Mouse (Mus musculus) midbrain, embryonic 15.5 days (tissue): ENCODE results near the gene Cnbd2. TPM values are rescaled to one million over a fixed set of nuclear protein-coding genes. Genes with fewer than 3 reads are reported as not detected.
"Not testable (repeated sequence)": the region's sequence is repeated elsewhere in the genome, so short reads cannot be mapped to it uniquely, and the experiment has no call there.

Source experiments
- ATAC-seq: fragments of 200-750 bp; cut with Nextera tagmentation; replicated peaks from 2 replicates; pipeline ENCODE4 v1.8.0; 2017; ENCODE audit warnings: moderate TSS enrichment
- H3K27ac ChIP-seq: fragments of 300-500 bp; sonication (generic); 2 replicates; pipeline ENCODE4 v1.5.1; 2015; ENCODE audit warnings: mild to moderate bottlenecking, inconsistent platforms
- H3K27me3 ChIP-seq: fragments of 300-500 bp; sonication (generic); replicated peaks from 2 replicates; pipeline ENCODE4 v1.6.1; 2015; ENCODE audit warnings: inconsistent platforms
- H3K36me3 ChIP-seq: fragments of 300-500 bp; sonication (generic); replicated peaks from 2 replicates; pipeline ENCODE4 v1.6.1; 2015; ENCODE audit warnings: inconsistent platforms
- H3K4me1 ChIP-seq: fragments of 300-500 bp; sonication (generic); 2 replicates; pipeline ENCODE4 v1.6.1; 2015; ENCODE audit warnings: inconsistent platforms
- H3K4me2 ChIP-seq: fragments of 300-500 bp; sonication (generic); 2 replicates; pipeline ENCODE4 v1.6.1; 2015; ENCODE audit warnings: inconsistent platforms, mild to moderate bottlenecking, moderate library complexity
- H3K4me3 ChIP-seq: fragments of 300-500 bp; sonication (generic); 2 replicates; pipeline ENCODE4 v1.5.1; 2015; ENCODE audit warnings: mild to moderate bottlenecking, inconsistent platforms
- H3K9ac ChIP-seq: fragments of 300-500 bp; sonication (generic); 2 replicates; pipeline ENCODE4 v1.6.1; 2015; ENCODE audit warnings: mild to moderate bottlenecking, inconsistent platforms
- H3K9me3 ChIP-seq: fragments of 300-500 bp; sonication (generic); 2 replicates; pipeline ENCODE4 v1.6.1; 2016; ENCODE audit warnings: inconsistent platforms
- WGBS: fragments of 180-500 bp; shearing (Covaris S2); methylation state at CpG from one replicate; pipeline ENCODE4 v1.1.7; 2015; ENCODE audit warnings: mixed read lengths; 5-methylcytosine and 5-hydroxymethylcytosine counted together
- polyA plus RNA-seq: library from polyadenylated mRNA; unstranded; fragments of >200 nt; fragmentation: Nextera tagmentation; extraction: Ambion mirVana; gene quantifications from 2 replicates; pipeline ENCODE4 v1.2.1, GENCODE M21; 2015

Gene Cnbd2
- polyA plus RNA-seq, 1 experiment from 2014 or later: 8.0 TPM

DNA sequence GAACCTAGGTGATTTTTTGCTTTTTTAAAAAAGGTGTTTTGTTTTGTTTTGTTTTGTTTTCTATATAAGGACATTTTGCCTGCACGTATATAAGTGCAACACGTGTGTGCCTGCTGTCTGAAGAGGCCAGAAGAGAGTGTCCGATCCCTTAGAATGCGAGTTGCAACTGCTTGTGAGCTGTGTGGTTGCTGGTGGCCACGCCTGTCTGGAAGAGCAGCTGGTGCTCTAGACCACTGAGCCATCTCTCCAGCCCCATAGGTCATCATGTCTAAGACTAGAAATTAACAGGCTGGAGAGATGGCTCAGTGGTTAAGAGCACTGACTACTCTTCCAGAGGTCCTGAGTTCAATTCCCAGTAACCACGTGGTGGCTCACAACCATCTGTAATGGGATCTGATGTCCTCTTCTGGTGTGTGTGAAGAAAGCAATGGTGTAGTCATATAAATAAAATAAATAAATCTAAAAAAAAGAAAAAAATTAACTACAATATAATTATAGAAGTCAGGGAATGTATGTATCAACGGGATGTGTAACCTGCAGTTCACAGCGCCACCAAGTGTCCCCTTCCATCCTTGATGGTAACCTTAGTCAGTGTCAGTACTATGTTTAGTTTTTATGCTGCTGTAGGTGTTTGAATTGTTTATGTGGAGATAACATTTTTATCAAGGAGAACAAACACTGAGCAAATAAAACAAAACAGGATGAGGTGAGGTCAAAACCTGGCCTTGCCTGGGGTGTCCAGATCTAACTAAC, 40.5 kb downstream of the Cnbd2 start:
- H3K9me3 ChIP-seq: no peaks in the 10 kb centered on the region
- no peaks in the 10 kb centered on the region for H3K36me3 ChIP-seq
- H3K4me2 ChIP-seq: no peak overlapping the region
- ATAC-seq: no peak
- H3K4me1 ChIP-seq: 0 out of 2 replicates have a peak, but pooled peaks cover 8% of the 10 kb centered on the region
- WGBS: 84% methylated on average over 8 of the region's 8 CpGs
- H3K9ac ChIP-seq: no peak overlapping the region
- peak overlapping the region; percentile 38; the same call in 1 of the 2 replicates for H3K27ac ChIP-seq
- no peak overlapping the region for H3K4me3 ChIP-seq
- H3K27me3 ChIP-seq: no peaks in the 10 kb centered on the region

DNA sequence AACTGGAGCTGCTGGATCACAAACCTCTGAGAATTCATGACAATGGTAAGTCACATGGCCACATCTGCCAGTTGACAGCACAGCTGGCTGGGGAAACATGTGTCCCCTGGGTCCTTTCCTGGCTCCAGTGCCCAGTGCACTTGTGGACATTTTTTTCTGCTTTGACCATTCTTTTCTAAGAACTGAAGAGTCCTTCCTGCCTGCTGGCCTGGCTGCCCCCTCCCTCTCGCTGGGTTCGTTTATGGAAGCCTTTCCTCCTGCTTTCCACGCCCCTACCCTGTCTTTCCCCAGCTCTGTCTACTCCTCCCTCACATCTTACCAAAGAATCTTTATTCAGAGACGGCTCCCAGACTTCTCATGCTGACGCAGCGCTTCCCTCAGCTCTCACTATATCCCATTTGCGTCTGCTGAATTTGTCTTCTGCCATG, 41.2 kb downstream of the Cnbd2 start:
- peak overlapping the region; percentile 38; the same call in 1 of the 2 replicates for H3K27ac ChIP-seq
- H3K4me2 ChIP-seq: no peak overlapping the region
- no peak overlapping the region for H3K4me3 ChIP-seq
- 0 out of 2 replicates have a peak, but pooled peaks cover 8% of the 10 kb centered on the region for H3K4me1 ChIP-seq
- H3K9ac ChIP-seq: no peak overlapping the region
- ATAC-seq: no peak
- H3K27me3 ChIP-seq: no peaks in the 10 kb centered on the region
- no peaks in the 10 kb centered on the region for H3K9me3 ChIP-seq
- no peaks in the 10 kb centered on the region for H3K36me3 ChIP-seq
- WGBS: 54% methylated on average over 7 of the region's 7 CpGs

DNA sequence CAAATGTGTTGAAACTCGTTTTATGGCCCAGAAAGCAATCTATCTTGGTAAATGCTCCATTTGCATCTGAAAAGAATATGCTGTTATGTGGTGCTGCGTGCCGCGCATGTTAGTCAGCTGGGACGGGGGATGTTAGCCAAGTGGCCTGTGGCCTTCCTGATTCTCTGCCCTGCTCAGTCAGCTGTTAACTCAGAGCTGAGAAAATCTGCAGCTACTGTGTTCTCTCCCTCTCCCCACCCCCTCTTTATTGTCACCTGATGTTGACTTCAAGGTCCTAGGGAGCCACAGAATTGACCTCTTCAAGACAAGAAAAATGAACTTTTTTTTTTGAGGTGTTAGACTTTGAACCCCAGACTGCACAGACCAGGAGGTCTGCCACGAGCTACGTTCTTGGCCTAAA, 43.9 kb downstream of the Cnbd2 start:
- Histone ChIP-seq H3K27me3 (no peaks in the 10 kb centered on the region), H3K36me3 (no peaks in the 10 kb centered on the region), H3K27ac (0 out of 2 replicates have a peak overlapping the region, but pooled peaks have one; percentile 34), H3K4me1 (0 out of 2 replicates have a peak, but pooled peaks cover 8% of the 10 kb centered on the region), H3K9ac (no peak overlapping the region), H3K4me2 (no peak overlapping the region), H3K9me3 (no peaks in the 10 kb centered on the region), H3K4me3 (no peak overlapping the region)
- ATAC-seq: no peak
- WGBS: 43% methylated on average over 7 of the region's 7 CpGs

DNA sequence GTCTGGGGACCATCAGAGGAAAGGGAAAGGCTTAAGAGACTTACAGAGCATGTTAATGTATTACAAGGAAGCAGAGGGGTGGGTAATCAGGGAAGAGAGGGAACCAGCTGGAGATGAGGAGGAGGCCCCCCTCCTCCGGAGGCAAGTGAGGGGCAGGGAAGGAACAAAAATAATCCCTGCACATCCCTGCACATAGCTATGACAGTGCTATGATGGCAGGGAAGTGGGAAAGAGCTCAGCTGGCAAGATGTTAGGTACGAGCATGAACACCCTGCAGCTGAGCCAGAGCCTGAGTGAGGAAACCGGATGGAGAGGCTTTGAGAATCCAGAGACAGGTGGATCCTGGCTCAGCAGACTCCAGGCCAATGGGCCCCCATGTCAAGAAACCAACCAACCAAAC, 56.4 kb downstream of the Cnbd2 start:
- Histone ChIP-seq H3K9ac (no peak overlapping the region), H3K4me3 (no peak overlapping the region), H3K27me3 (0 out of 2 replicates have a peak, but pooled peaks cover 4% of the 10 kb centered on the region), H3K4me1 (no peaks in the 10 kb centered on the region), H3K4me2 (no peak overlapping the region), H3K9me3 (no peaks in the 10 kb centered on the region), H3K36me3 (no peaks in the 10 kb centered on the region), H3K27ac (no peak overlapping the region)
- ATAC-seq: no peak
- WGBS: 77% methylated on average over 3 of the region's 3 CpGs

DNA sequence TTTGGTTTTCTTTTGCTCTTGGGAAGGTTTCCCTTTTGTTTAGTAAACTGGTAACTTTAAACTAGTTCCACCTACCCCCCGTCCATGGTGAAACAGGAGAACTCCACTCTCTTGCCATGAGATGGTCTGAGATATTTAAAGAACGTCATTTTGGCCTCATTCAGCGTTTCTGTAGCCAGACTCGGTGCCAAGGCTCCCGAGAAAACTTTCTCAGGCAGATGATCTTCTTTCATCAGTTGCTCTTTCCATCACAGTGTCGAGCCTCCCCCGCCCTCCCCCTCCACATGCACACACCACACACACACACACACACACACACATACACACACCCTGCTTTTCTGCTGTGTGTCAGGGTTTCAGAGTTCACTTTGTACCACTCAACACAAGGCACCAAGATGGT, 58.8 kb downstream of the Cnbd2 start:
- ATAC-seq: no peak
- Histone ChIP-seq H3K9me3 (no peaks in the 10 kb centered on the region), H3K36me3 (no peaks in the 10 kb centered on the region), H3K9ac (no peak overlapping the region), H3K4me1 (no peaks in the 10 kb centered on the region), H3K27ac (no peak overlapping the region), H3K4me2 (no peak overlapping the region), H3K4me3 (no peak overlapping the region), H3K27me3 (no peaks in the 10 kb centered on the region)
- 78% methylated on average over 7 of the region's 7 CpGs for WGBS

DNA sequence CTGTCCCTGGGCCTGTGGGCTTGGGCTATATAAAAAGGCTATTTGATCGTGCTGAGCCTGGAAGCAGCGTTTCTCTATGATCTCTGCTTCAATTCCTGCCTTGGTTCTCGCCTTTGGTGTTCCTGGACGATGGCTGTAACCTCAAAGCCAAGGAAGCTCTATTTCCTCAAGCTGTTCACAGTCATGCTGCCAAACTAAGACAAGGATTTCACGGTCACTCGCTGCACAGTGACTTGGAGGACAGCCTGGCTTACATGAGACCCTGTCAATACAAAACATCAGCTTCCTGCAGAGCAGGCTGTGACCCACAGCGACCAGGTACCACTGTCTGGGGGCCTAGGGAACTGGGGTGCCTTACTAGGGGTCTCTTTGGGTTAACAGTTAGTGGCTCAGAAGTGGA, 64.9 kb downstream of the Cnbd2 start:
- Histone ChIP-seq H3K9me3 (no peaks in the 10 kb centered on the region), H3K36me3 (no peaks in the 10 kb centered on the region), H3K27me3 (no peaks in the 10 kb centered on the region), H3K9ac (no peak overlapping the region), H3K4me1 (no peaks in the 10 kb centered on the region), H3K4me3 (no peak overlapping the region), H3K27ac (no peak overlapping the region), H3K4me2 (no peak overlapping the region)
- ATAC-seq: no peak
- WGBS: 78% methylated on average over 7 of the region's 7 CpGs

DNA sequence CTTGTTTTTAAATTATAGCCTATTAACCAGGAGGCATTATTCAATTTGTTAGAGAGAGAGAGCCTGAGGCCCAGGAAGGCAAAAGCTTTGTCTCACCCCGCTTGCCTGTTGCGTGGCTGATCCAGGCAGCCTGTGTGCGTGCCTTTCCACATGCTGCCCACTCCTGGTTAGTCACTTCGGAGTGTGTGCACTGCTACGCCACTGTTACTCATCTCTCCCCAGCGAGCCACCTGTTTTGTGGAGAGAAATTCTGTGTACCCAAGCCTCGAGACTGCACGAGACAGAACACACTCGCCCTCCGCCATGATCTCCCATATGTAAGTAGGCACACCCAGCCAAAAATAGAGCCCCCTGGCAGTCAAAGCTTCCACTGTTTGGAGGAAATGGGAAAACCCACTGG, 67.8 kb downstream of the Cnbd2 start:
- H3K36me3 ChIP-seq: no peaks in the 10 kb centered on the region
- H3K4me1 ChIP-seq: no peaks in the 10 kb centered on the region
- H3K4me3 ChIP-seq: no peak overlapping the region
- H3K9ac ChIP-seq: no peak overlapping the region
- no peak overlapping the region for H3K27ac ChIP-seq
- WGBS: 93% methylated on average over 10 of the region's 10 CpGs
- ATAC-seq: no peak
- H3K9me3 ChIP-seq: no peaks in the 10 kb centered on the region; the same call in 1 of the 2 replicates
- H3K27me3 ChIP-seq: no peaks in the 10 kb centered on the region
- H3K4me2 ChIP-seq: no peak overlapping the region

DNA sequence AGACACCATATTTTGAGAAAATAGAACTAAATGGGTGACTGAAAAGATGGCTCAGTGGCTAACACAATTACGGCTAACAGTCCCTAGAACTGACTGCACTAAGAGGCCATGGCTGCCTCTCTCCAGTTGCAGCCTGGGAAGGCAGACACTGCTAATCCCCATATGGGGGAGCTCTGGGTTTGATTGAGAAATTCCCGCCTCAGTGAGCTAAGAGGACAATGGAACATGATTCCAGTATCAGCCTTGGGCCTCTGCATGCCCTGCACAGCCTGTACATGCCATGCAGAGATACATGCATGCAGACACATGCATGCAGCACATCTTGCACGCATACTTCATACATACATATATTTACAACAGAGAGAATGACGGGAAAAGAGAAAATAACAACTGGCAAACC, 69.3 kb downstream of the Cnbd2 start:
- Histone ChIP-seq H3K36me3 (no peaks in the 10 kb centered on the region), H3K27me3 (no peaks in the 10 kb centered on the region), H3K27ac (no peak overlapping the region), H3K4me2 (no peak overlapping the region), H3K4me3 (no peak overlapping the region), H3K9ac (no peak overlapping the region), H3K9me3 (no peaks in the 10 kb centered on the region; the same call in 1 of the 2 replicates), H3K4me1 (no peaks in the 10 kb centered on the region)
- 57% methylated on average over 4 of the region's 4 CpGs for WGBS
- ATAC-seq: no peak

DNA sequence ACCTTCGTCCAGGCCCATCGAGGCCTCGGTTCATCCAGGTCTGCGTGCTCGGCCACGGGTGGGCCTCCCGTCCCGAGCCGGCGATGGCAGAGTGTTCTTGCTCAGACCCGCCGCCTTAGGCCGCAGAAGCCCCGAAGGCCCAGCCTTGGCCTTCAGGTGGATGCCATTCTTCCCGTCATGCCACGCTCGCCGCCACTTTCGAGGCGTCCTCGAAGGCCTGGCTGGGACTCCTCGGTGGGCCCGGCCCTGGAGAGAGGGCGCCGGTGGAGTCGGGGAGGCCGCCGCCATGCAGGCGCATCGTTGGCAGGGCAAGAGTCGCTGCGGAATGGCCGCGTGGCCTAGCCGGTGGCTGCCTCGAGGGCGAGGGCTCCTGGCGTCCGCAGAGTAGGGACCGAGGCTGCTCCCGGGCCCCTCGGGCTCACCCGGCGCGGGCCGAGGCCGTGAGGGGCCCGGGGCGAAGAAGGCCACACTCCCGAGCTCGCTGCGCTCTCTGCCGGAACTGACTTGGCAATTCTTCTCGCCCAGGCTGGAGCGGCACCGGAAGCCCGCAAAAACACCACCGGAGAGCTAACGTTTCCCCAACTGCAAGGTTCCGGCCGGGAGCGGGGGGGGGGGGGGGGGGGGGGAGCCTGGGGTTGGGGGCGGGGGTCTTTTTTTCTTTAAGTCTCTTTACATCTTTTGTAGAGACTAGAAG, 80.5 kb downstream of the Cnbd2 start:
- 0% methylated on average over 1 of the region's 63 CpGs for WGBS
- peak overlapping the region; percentile 38 for H3K4me3 ChIP-seq
- H3K36me3 ChIP-seq, H3K9me3 ChIP-seq, H3K27me3 ChIP-seq, H3K9ac ChIP-seq, H3K4me1 ChIP-seq: not testable (repeated sequence)
- peak; percentile 93 for ATAC-seq
- peak overlapping the region; percentile 43 for H3K4me2 ChIP-seq
- H3K27ac ChIP-seq: peak overlapping the region; percentile 65

DNA sequence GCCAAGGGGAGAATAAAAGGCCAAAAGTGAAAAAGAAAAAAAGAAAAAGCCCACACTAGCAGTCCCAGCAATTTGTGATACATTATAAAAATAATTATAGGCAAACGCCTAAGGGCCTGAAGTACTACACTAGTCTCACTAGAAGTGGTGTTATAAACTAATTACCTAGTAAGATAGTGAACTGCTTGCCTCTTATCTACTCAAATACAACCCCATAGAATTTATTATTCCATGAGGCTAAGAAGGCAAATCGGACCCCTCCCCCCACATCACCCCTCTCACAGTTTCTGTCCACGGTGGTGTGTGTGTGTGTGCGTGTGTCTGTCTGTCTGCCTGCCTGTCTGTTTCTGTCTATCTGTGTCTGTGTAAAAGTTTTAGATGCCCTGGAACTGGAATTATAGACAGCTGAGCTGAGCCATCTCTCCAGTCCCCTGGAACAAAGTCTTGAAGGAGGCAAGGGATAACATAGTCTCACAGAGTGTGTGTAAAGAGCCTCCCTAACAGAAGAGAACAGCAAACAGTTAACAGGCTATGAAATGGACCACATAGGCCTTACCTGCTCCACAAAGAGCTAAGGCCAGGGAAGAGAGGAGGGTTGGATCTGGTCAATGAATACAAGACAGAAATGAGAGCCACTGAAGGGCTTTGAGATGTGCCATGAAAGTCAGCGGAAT, 81.2 kb downstream of the Cnbd2 start:
- Histone ChIP-seq H3K27me3 (no peaks in the 10 kb centered on the region), H3K9me3 (no peaks in the 10 kb centered on the region), H3K9ac (peak overlapping the region; percentile 24; the same call in 1 of the 2 replicates), H3K36me3 (no peaks in the 10 kb centered on the region), H3K4me1 (peaks cover 6% of the 10 kb centered on the region; the same call in 1 of the 2 replicates), H3K4me3 (peak overlapping the region; percentile 38), H3K27ac (peak overlapping the region; percentile 65; the same call in 1 of the 2 replicates), H3K4me2 (peak overlapping the region; percentile 43)
- WGBS: 57% methylated on average over 5 of the region's 5 CpGs
- ATAC-seq: peak; percentile 59; the same call in 1 of the 2 replicates

DNA sequence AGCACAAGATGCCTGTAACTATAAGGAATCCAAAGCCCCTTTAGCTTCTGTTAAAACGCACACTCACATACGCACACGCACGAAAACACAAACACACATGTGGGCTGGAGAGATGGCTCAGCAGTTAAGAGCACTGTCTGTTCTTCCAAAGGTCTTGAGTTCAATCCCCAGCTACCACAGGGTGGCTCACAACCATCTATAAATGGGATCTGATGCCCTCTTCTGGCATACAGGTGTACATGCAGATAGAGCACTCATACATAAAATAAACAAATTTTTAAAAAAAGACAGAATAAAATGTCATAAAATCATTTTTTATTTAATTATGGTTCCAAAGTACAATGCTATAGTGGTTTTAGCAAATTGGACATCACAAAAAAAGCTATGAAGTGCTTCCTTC, 82.2 kb downstream of the Cnbd2 start:
- Histone ChIP-seq H3K27me3 (no peaks in the 10 kb centered on the region), H3K27ac (no peak overlapping the region), H3K36me3 (no peaks in the 10 kb centered on the region), H3K9ac (no peak overlapping the region), H3K4me2 (no peak overlapping the region), H3K9me3 (no peaks in the 10 kb centered on the region), H3K4me1 (peaks cover 6% of the 10 kb centered on the region; the same call in 1 of the 2 replicates), H3K4me3 (no peak overlapping the region)
- 92% methylated on average over 4 of the region's 4 CpGs for WGBS
- ATAC-seq: no peak

DNA sequence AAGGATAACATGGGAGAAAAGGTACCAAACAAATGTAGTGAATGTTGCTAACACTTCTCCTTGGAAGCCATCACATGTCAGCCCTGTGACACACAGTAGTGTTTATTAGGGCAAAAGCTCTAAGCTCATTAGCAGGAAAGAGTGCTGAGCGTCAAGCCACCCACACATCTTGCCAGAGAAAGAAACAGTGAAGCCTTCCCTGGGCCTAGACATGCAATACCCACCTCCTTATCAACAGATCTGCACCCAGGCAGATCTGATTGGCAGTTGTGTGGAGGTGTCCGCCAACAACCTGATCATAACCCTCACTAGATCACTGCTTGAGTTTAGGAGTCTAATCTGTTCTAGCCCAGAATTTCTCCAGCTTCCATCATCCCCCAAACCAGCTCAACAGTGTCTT, 84.0 kb downstream of the Cnbd2 start:
- ATAC-seq: no peak
- WGBS: 91% methylated on average over 2 of the region's 2 CpGs
- no peaks in the 10 kb centered on the region for H3K36me3 ChIP-seq
- H3K4me3 ChIP-seq: no peak overlapping the region
- no peak overlapping the region for H3K27ac ChIP-seq
- peaks cover 15% of the 10 kb centered on the region for H3K4me1 ChIP-seq
- H3K4me2 ChIP-seq: no peak overlapping the region
- H3K27me3 ChIP-seq: no peaks in the 10 kb centered on the region
- no peak overlapping the region for H3K9ac ChIP-seq
- no peaks in the 10 kb centered on the region for H3K9me3 ChIP-seq
